Mouse (Mus musculus) intestine, embryonic 16.5 days (tissue): ENCODE measurements around the gene Cd80. TPM values are rescaled to one million over a fixed set of nuclear protein-coding genes. Genes with fewer than 3 reads are reported as not detected.
A peak's percentile ranks its signal among the peaks of the same experiment; 100 is the strongest.

ENCODE experiments used
- ATAC-seq: fragments of 200-750 bp; cut with Nextera tagmentation; 2 replicates; pipeline ENCODE4 v1.8.0; 2017; ENCODE audit warnings: moderate TSS enrichment, moderate library complexity
- H3K27ac ChIP-seq: fragments of 300-500 bp; sonication (generic); 2 replicates; pipeline ENCODE4 v1.5.1; 2014; ENCODE audit warnings: mild to moderate bottlenecking, low read length
- H3K27me3 ChIP-seq: fragments of 300-500 bp; sonication (generic); replicated peaks from 2 replicates; pipeline ENCODE4 v1.6.1; 2014; ENCODE audit warnings: low read length, control low read depth, mixed read lengths; ENCODE audit not compliant: control insufficient read depth, insufficient read depth
- H3K36me3 ChIP-seq: fragments of 300-500 bp; sonication (generic); 2 replicates; pipeline ENCODE4 v1.6.1; 2014; ENCODE audit warnings: low read length, control low read depth; ENCODE audit not compliant: control insufficient read depth, insufficient read depth
- H3K4me1 ChIP-seq: fragments of 300-500 bp; sonication (generic); 2 replicates; pipeline ENCODE4 v1.6.1; 2014; ENCODE audit warnings: low read length, control low read depth, mixed read lengths; ENCODE audit not compliant: control insufficient read depth, insufficient read depth
- H3K4me2 ChIP-seq: fragments of 300-500 bp; sonication (generic); 2 replicates; pipeline ENCODE4 v1.6.1; 2014; ENCODE audit warnings: low read depth, low read length, control low read depth
- H3K4me3 ChIP-seq: fragments of 300-500 bp; sonication (generic); 2 replicates; pipeline ENCODE4 v1.5.1; 2014; ENCODE audit warnings: mild to moderate bottlenecking, low read length
- H3K9ac ChIP-seq: fragments of 300-500 bp; sonication (generic); 2 replicates; pipeline ENCODE4 v1.6.1; 2014; ENCODE audit warnings: low read depth, low read length
- H3K9me3 ChIP-seq: fragments of 300-500 bp; sonication (generic); 2 replicates; pipeline ENCODE4 v1.6.1; 2016; ENCODE audit warnings: low read length, control low read depth; ENCODE audit not compliant: control insufficient read depth
- WGBS: fragments of 180-500 bp; shearing (Covaris S2); extraction: QIAGEN DNeasy Blood & Tissue Kit; methylation state at CpG from one replicate; pipeline ENCODE4 v1.1.7; 2014; 5-methylcytosine and 5-hydroxymethylcytosine counted together
- polyA plus RNA-seq: library from polyadenylated mRNA; unstranded; fragments of >200 nt; fragmentation: Nextera tagmentation; extraction: Ambion mirVana; gene quantifications from 2 replicates; pipeline ENCODE4 v1.2.1, GENCODE M21; 2015

Gene Cd80
- polyA plus RNA-seq, 1 experiment from 2014 or later, result 0.18 TPM

- H3K4me2 ChIP-seq, result no peak within 1 kb of the TSS
- 0 out of 2 replicates have a peak, but pooled peaks have one; percentile 50 for ATAC-seq
- WGBS, result 70% methylated on average over 11 of the region's 11 CpGs
Measured at GRCm38 (mm10) chr16:38432498-38433425, 22.6 kb upstream of the Cd80 start, which contains the start of gene Pla1a. Gene Pla1a (minus strand): TSS chr16:38433145.

GRCm38 (mm10) chr16:38433514-38433913 lies 21.8 kb upstream of the Cd80 start:
- Histone ChIP-seq H3K27me3 (no peaks in the 10 kb centered on the region), H3K27ac (no peak overlapping the region), H3K4me3 (no peak overlapping the region), H3K4me2 (no peak overlapping the region), H3K9me3 (no peaks in the 10 kb centered on the region), H3K9ac (no peak overlapping the region), H3K4me1 (peaks cover 11% of the 10 kb centered on the region; the same call in 1 of the 2 replicates), H3K36me3 (no peaks in the 10 kb centered on the region)
- ATAC-seq, result no peak
- 89% methylated on average over 8 of the region's 8 CpGs for WGBS

More at GRCm38 (mm10) chr16:38432498-38433425, 22.6 kb upstream of the Cd80 start, which contains the start of gene Pla1a:
- H3K9ac ChIP-seq, result no peak within 1 kb of the TSS
- no peaks in the 10 kb centered on the region for H3K9me3 ChIP-seq
- H3K4me1 ChIP-seq, result peaks cover 11% of the 10 kb centered on the region; the same call in 1 of the 2 replicates
- no peaks in the 10 kb centered on the region for H3K36me3 ChIP-seq
- no peaks in the 10 kb centered on the region for H3K27me3 ChIP-seq
- no peak within 1 kb of the TSS for H3K4me3 ChIP-seq
- H3K27ac ChIP-seq, result no peak within 1 kb of the TSS

- H3K9ac ChIP-seq, result no peak overlapping the region
- H3K4me1 ChIP-seq, result peaks cover 11% of the 10 kb centered on the region; the same call in 1 of the 2 replicates
- 90% methylated on average over 4 of the region's 4 CpGs for WGBS
- H3K27me3 ChIP-seq, result no peaks in the 10 kb centered on the region
- no peak overlapping the region for H3K4me3 ChIP-seq
- no peaks in the 10 kb centered on the region for H3K9me3 ChIP-seq
- no peaks in the 10 kb centered on the region for H3K36me3 ChIP-seq
- no peak overlapping the region for H3K4me2 ChIP-seq
- no peak overlapping the region for H3K27ac ChIP-seq
- ATAC-seq, result no peak
Measured at GRCm38 (mm10) chr16:38434295-38434795, 21.0 kb upstream of the Cd80 start.

- peaks cover under 1% of the 10 kb centered on the region; the same call in 1 of the 2 replicates for H3K36me3 ChIP-seq
Measured at GRCm38 (mm10) chr16:38439190-38439589, 16.2 kb upstream of the Cd80 start.

GRCm38 (mm10) chr16:38440403-38440802 lies 15.0 kb upstream of the Cd80 start:
- no peak overlapping the region for H3K4me2 ChIP-seq
- no peak for ATAC-seq
- no peak overlapping the region for H3K9ac ChIP-seq
- peaks cover 4% of the 10 kb centered on the region for H3K36me3 ChIP-seq
- no peaks in the 10 kb centered on the region for H3K27me3 ChIP-seq
- no peaks in the 10 kb centered on the region for H3K4me1 ChIP-seq
- 74% methylated on average over 6 of the region's 6 CpGs for WGBS
- no peak overlapping the region for H3K4me3 ChIP-seq
- H3K9me3 ChIP-seq, result no peaks in the 10 kb centered on the region
- H3K27ac ChIP-seq, result no peak overlapping the region

More at GRCm38 (mm10) chr16:38439190-38439589, 16.2 kb upstream of the Cd80 start:
- no peak for ATAC-seq
- no peak overlapping the region for H3K9ac ChIP-seq
- H3K4me1 ChIP-seq, result no peaks in the 10 kb centered on the region
- no peak overlapping the region for H3K27ac ChIP-seq
- no peak overlapping the region for H3K4me3 ChIP-seq
- WGBS, result 78% methylated on average over 1 of the region's 1 CpGs
- no peaks in the 10 kb centered on the region for H3K27me3 ChIP-seq
- no peak overlapping the region for H3K4me2 ChIP-seq
- no peaks in the 10 kb centered on the region for H3K9me3 ChIP-seq

GRCm38 (mm10) chr16:38441611-38442010 lies 13.8 kb upstream of the Cd80 start:
- no peaks in the 10 kb centered on the region for H3K4me1 ChIP-seq
- no peaks in the 10 kb centered on the region for H3K27me3 ChIP-seq
- H3K36me3 ChIP-seq, result peaks cover 8% of the 10 kb centered on the region
- no peak for ATAC-seq
- H3K27ac ChIP-seq, result no peak overlapping the region
- WGBS, result 84% methylated on average over 5 of the region's 5 CpGs
- no peak overlapping the region for H3K9ac ChIP-seq
- H3K9me3 ChIP-seq, result no peaks in the 10 kb centered on the region
- H3K4me3 ChIP-seq, result no peak overlapping the region
- H3K4me2 ChIP-seq, result no peak overlapping the region

- no peaks in the 10 kb centered on the region for H3K9me3 ChIP-seq
- H3K4me3 ChIP-seq, result no peak overlapping the region
- H3K9ac ChIP-seq, result no peak overlapping the region
- H3K4me1 ChIP-seq, result no peaks in the 10 kb centered on the region
- no peak for ATAC-seq
- H3K36me3 ChIP-seq, result peaks cover 13% of the 10 kb centered on the region
- 79% methylated on average over 8 of the region's 8 CpGs for WGBS
- H3K4me2 ChIP-seq, result no peak overlapping the region
- no peak overlapping the region for H3K27ac ChIP-seq
- no peaks in the 10 kb centered on the region for H3K27me3 ChIP-seq
Measured at GRCm38 (mm10) chr16:38442216-38442615, 13.1 kb upstream of the Cd80 start.

- Histone ChIP-seq H3K27me3 (no peaks in the 10 kb centered on the region), H3K4me3 (no peak overlapping the region), H3K9ac (no peak overlapping the region), H3K4me1 (no peaks in the 10 kb centered on the region), H3K27ac (no peak overlapping the region), H3K4me2 (no peak overlapping the region), H3K36me3 (peaks cover 16% of the 10 kb centered on the region), H3K9me3 (no peaks in the 10 kb centered on the region)
- 97% methylated on average over 7 of the region's 7 CpGs for WGBS
- ATAC-seq, result no peak
Measured at GRCm38 (mm10) chr16:38443721-38444464, 11.5 kb upstream of the Cd80 start.

- H3K4me3 ChIP-seq, result no peak overlapping the region
- H3K9ac ChIP-seq, result no peak overlapping the region
- H3K27ac ChIP-seq, result no peak overlapping the region
- no peak for ATAC-seq
- H3K4me1 ChIP-seq, result no peaks in the 10 kb centered on the region
- no peaks in the 10 kb centered on the region for H3K9me3 ChIP-seq
- no peaks in the 10 kb centered on the region for H3K27me3 ChIP-seq
- 86% methylated on average over 1 of the region's 1 CpGs for WGBS
- no peak overlapping the region for H3K4me2 ChIP-seq
- H3K36me3 ChIP-seq, result peaks cover 18% of the 10 kb centered on the region
Measured at GRCm38 (mm10) chr16:38445046-38445445, 10.3 kb upstream of the Cd80 start.
